Mouse (Mus musculus) natural killer cell, adult 2 months (primary cell): ENCODE results near the gene Tagln3.

Experiments
- DNase-seq, 2 experiments: peaks; one replicate each; pipeline ENCODE4 v3.0.0; 2022; ENCODE audit warnings: low spot score in 2 of 2

Tagln3 gene

DNA sequence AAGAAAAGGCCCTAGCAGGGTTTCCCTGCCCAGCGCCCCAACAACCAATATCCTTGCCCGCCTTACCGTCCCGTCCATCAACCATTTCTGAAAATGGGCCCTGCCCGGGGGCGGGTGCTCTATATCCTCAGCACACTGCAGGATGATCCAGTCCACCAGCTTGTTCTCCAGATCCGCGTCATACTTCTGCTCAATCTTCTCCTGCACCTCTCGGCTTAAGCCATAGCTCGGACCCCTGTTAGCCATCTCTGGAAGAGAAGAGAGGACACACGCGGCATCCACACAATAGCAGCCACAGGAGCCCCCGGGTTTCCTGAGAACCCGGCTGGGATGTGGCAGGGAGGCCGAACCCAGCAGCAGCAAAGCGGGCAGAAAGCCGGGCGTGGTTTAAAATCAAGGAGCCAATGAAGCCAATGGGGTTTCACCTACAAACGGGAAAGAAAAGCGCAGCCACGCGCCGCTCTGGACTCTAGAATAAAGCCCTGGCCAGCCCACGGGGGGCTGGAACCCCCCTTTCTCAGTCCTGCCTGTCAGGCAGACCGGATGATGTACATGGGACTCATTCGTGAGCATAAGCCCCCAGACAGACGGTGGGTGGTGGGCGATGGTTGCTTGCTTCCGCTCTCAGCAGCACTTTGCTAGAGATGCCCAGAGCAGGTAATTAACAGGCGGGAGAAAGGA lies at the start of gene Tagln3:
TSS of gene Tagln3 (minus strand) at position 548 of the 681 bp plus-strand sequence.
- no peak for DNase-seq

DNA sequence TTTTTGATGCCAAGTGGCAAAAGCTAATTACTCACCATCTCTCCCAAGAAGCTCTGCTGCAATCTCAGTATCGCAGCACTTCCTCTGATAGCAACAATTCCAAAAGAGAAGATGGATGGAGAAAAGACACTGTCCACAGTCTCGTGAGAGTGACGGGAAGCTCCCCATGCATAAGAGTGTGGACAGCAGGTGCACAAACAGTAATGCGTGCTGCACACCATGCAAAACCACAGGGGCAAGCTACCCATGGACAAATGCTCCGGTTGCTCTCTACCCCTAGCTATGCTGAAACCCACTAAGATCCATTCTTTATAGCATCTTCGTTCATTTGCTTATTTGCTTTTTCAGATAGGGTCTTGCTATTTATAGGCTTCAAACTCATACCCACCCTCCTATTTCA lies 46.5 kb upstream of the Tagln3 start:
- DNase-seq = no peak

DNA sequence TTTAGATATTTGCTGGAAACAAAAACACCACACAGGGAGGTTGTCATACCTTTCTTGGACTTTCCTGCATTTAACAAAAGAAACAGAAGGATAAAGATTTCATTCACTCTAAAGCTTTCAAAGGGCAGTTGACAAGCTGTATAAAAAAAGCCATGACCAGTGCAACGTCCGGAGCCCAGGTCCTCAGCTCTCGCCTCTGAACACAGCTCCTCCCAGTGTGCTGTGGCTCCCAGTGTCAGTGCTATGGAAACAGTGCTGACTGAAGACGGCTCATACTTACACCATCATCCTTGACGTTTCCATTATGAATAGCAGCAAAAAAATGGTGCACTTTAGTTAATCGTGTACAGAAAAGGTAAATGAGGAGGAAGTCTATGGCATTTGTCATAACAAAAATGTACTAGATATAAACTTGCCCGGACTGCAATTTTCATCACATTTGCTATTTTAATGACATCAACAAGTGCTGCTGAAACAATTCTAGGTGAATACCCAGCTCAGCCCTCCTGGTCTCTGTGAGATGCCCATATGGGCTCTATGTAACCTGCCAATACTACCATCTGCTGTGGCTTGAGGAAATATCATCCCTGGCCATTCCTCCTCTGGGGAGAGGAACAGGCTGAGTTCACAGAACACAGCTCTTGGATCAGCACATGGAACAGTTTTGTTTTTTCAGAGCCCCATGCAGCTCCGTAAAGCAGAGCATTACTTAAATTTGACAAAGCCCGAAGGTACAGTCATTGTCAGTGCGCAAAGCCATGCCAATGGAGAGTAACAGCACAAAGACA lies 43.6 kb upstream of the Tagln3 start:
- DNase-seq = no peak

- DNase-seq = no peak
These were observed 43.0 kb upstream of the Tagln3 start for GRCm38 (mm10) chr16:45767434-45767833.

DNA sequence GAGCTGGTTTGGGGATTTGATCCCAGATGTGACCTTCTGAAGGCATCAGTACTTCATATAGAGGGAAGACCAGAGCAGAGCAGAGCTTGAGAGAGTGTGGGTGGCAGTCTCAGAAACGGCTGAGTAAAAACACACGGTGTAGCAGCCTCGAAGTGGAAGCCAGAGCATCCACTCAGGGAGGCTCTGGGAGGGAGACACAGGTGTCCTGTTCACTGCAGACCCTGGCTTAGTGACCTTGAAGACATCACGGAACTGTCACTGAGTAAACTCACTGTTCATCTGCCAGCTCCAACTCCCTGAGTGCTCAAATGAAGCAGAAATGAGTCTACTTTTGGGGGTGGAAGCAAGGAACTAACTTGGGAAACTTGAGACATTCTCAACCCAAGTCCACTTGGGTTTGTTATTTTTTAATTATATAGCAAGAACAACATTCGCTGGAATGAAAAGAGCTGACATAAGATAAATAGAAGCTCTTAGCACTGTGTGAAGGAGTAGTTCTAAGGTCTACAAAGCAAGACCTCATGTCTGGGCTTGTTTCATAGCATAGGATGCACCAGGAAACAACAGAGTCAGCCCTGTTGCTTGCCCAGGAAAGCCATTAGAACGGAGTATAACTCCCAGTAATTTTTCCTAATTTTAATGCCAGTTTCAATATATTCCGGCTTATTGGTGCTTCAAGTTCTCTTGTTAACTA lies 41.5 kb upstream of the Tagln3 start:
- no peak for DNase-seq

DNA sequence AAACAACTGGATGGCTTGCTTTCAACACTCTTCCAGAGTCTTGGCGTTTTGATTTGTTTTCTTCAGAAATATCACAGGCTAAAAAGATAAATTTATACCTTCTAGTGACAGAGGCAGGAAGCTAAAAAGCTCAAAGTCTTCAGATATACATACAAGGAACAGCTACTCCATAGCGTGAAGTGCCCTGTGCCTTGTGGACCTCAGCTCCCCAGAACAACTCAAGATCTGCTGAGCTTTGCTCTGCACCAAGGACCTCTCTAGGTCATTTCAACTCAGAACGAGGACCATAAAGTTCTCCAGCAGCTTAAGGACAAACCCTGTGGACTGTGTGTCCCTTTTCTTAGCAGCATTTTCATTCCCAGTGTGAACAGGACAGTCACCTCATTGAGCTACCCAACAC lies 40.7 kb upstream of the Tagln3 start:
- no peak for DNase-seq

DNA sequence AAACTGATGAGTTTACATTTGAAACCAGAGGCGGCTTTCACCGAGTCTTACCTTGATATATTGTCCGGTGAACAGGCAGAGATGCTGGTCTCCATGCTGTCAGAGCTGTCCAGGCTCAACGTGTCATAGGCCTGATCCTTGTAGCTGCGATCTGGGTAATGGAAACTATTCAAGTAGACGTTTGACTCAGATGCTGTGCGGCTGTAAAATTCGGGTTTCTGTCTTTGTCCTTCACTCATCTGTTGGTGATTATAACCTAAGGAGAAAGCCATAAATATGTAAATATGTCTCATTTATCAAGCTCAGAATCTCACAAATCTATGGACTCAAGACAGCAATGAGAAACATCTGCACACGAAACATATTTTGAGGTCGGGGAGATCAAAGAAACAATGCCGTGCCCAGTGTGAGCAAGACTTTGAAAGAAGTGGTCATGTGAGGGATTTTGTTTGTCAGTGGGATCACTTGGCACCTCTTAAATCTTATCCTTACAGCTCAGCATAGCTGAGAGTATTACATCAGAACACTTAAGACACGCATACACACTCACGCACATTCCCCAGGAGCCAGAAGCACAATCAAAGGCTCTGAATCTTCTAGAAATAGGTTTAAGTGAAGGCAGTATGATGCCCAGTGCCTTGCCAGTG lies 38.6 kb upstream of the Tagln3 start:
- no peak for DNase-seq

GRCm38 (mm10) chr16:45761425-45761824 lies 37.0 kb upstream of the Tagln3 start:
- no peak for DNase-seq

DNA sequence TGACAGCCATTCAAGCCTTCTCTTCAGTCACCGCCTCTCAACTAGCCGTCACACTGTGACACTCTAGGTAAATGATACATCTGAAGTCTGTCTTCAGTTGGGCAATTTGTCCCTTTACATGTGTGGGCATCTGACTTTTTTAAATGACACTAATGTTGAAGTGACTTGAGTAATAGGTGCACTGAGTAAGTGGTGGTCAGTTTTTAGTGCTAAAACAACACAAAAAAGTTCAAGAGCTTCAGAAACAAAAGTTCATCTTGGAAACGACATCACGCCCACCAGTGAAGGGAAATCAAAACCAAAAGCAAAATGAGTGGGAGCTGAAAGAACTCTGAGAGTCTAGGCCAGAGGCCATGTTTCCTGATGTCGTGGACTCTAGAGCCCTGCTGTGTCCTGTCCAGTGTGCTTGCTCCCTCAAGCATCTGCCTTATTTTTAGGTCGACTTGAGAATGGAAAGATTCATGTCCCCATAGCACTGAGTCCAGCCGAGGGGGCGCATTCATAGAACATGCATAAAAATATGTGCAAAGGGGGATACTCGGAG lies 34.4 kb upstream of the Tagln3 start:
- DNase-seq = no peak

DNA sequence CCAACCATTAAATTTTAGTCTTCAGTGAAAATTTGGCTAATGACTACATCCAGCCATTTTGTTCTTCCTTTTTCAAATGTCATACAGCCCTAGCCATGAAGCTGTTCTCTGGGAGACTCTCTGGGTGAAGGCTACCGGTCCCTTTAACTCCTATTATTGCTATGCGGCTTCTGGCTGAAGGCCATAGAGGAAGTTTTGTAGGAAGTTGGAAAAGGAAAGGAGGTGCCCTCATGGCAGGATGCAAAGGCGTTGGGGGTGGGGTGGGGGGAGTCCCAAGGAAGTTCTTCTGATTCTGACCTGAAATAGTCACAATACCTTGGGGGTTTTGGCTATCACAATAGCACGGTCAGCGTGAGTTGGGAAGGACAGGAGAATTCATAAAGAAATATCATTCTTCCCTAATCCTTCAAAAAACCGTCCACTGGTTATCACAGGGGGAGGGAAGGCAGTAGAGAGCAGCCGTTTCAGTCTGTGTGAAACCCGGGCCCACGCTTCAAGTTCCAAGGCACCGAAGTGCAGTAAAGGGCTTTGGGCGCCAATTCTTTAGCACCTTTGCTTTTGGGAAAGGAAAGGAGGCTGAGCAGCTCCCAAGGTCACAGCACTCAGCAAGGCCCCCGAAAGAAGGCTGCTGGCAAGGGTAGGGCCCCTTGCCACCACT lies 33.1 kb upstream of the Tagln3 start:
- no peak for DNase-seq

- DNase-seq = peak; percentile 32 to 43
These were observed 32.4 kb upstream of the Tagln3 start for GRCm38 (mm10) chr16:45756855-45757254.

DNA sequence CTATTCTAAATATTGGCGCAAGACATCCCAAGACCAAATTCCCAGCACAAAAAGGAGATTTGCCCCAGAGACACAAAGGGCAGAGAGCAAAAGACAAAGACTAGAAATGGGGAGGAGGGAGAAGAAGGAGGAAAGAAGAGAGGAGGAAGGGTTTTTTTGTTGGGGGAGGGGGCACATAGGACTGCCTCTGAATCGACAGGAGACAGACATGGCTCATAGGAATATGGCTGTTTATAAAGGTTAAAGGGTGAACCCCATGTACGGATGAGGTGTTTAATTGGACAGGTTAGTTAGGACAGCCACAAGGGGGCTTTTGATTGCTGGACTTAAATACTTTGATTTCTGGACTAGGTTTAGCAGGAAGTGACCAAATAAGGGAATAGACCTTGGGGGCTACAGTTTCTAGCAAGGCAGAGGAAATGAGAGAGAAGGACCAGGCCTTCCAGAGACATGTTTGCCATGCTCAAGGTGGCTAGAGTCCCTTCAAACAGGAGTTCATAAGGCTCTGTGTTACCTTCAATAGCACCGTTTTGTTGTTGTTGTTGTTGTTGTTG lies 19.3 kb upstream of the Tagln3 start:
- no peak for DNase-seq

DNA sequence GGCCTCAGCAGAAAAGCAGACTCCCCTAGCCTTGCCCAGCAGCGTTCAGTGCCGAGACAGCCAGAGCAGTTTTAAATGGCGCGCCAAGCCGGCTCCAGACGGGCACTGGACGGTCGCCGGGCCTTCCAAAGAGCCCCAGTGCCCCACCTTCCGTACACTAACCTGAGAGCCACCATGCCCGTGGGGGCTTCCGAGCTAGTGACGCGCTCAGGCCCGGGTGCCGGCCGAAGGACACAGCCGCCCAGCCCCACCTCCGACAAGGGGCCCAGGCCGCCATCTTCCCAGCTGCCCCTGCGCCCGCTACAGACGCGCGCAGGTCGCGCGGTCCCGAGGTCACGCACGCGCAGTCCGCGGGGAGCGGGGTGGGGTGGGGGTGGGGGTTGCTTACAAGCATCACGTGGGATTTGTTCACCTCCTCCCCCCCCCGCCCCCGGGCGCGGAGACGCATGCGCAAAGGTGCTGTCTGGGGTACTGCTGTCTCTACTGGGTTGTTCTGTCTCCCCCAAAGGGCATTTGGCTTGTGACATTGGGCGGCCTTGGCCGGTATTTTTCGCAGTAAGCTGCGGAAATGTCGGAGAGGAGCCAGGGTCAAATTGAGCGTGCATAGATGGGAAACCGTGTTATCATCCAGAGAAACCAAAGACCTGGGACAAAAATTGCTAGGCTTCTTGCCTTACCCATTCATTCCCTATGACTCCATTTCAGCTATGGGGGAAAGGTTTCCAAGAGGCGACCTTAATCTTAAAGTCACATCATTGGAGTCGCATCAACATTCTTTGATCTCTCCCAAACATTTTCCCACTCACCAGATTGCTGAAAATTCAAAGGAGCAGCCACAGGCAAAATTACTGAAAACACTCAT lies 18.4 kb upstream of the Tagln3 start, which contains the start of gene Abhd10:
TSS of gene Abhd10 (minus strand) at position 341 of the 862 bp plus-strand sequence.
- peak; percentile 93 to 94 for DNase-seq

GRCm38 (mm10) chr16:45737880-45738279 lies 13.5 kb upstream of the Tagln3 start:
- DNase-seq = no peak

DNA sequence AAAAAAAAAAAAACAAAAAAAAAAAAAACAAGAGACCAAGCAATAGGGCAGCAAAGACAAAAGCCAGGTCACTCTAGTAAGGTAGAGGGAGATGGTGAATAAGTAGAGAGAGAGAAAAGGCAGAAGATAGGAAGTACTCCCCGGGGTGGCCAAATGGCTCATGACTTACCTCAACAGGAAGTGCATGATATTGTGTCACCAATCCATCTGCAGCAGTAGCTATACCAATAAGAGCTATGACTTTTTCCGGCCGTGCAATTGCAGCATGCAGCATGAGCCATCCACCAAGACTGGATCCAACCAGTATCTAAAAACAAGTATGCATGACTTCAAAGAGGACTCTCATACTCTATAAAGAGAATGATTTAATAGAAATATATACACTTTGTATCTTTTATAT lies 12.3 kb upstream of the Tagln3 start:
- DNase-seq = no peak

GRCm38 (mm10) chr16:45729163-45729562 lies 4.8 kb upstream of the Tagln3 start:
- no peak for DNase-seq

DNA sequence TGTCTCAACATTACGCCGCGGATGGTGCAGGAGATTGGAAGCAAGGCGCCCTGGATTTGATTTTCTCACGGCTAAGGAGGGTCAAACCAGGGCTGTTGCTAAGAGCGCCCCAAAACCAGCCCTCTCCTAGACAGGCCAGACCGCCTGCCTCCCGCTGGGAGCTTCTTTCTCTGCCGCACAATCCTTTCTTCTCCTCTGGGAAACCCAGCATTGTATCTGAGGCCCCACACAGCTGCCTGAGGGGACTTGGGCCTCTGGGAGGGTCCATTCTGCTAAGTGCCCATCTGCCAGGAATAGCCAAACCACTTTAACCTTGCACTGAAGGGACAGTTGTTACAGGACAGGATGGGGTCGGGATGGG lies 314 bp upstream of the Tagln3 start:
- DNase-seq = no peak

GRCm38 (mm10) chr16:45723172-45723901 lies 1.1 kb downstream of the Tagln3 start:
- DNase-seq = no peak

- no peak for DNase-seq
These were observed 1.9 kb downstream of the Tagln3 start for GRCm38 (mm10) chr16:45722460-45722951.
